25 mouse cellular contexts compared by ENCODE assay signal in the genomic region with DNA sequence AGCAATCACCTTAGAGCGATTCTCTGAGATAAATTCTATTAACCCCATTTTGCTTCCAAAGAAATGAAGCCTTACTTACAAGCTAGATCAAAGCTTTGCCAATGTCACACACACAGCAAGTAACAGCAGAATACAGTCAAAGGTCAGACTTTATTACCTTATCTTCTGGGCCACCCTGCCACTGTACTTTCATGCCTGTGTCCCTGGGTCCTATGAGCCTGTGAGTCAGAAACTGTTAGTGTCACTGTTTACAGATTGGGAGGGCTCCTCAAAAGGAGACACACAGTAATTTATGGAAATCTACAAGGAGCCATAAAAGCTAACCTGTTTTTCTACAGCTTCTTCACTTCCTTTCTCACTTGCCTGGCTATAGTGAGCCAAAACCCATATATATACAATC. TPM values are rescaled to one million over a fixed set of nuclear protein-coding genes. Genes with fewer than 3 reads are reported as not detected.
DNase-seq lines count a peak whose midpoint lies in the region; ATAC-seq lines count a peak whose summit lies in the region.
"Had no signal": no experiment of that assay in that cellular context is flagged by ENCODE, and none has a peak within 500 bp of the region (broad histone marks: within the 10 kb centered on the region; RNA-seq: fewer than 3 reads in every experiment).

No protein-coding gene starts in this region.

- no peak overlapping the region for H3K9ac ChIP-seq in intestine, embryonic 15.5 days
- H3K9ac ChIP-seq: embryonic facial prominence, embryonic 13.5 days; forebrain, embryonic 13.5 days; hindbrain, embryonic 12.5 days; hindbrain, embryonic 15.5 days had no signal

- H3K4me3 ChIP-seq in intestine, embryonic 15.5 days (replicated peaks) = no peak overlapping the region
- H3K4me3 ChIP-seq: embryonic facial prominence, embryonic 10.5 days; embryonic facial prominence, embryonic 13.5 days; erythroblast, embryonic 14.5 days; forebrain, embryonic 13.5 days; heart, embryonic 10.5 days; hindbrain, embryonic 12.5 days; hindbrain, embryonic 15.5 days had no signal

- no peaks in the 10 kb centered on the region for H3K36me3 ChIP-seq in intestine, embryonic 15.5 days
- H3K36me3 ChIP-seq: embryonic facial prominence, embryonic 10.5 days; embryonic facial prominence, embryonic 13.5 days; heart, embryonic 10.5 days; hindbrain, embryonic 12.5 days; hindbrain, embryonic 15.5 days had no signal

- WGBS in intestine, embryonic 15.5 days = 56% methylated on average over 1 of the region's 1 CpGs
- WGBS in large intestine, adult 2 months = 25% methylated on average over 1 of the region's 1 CpGs

- ATAC-seq in frontal cortex, adult (ENCODE audit: low TSS enrichment) = peak; percentile 18; the same call in 1 of the 2 replicates
- ATAC-seq in intestine, embryonic 15.5 days = peak; percentile 72
- ATAC-seq: forebrain, embryonic 13.5 days; forebrain, embryonic 16.5 days; Patski had no signal

- H3K27me3 ChIP-seq in intestine, embryonic 15.5 days (replicated peaks) = no peaks in the 10 kb centered on the region

- H3K4me2 ChIP-seq in intestine, embryonic 15.5 days (replicated peaks) = no peak overlapping the region
- H3K4me2 ChIP-seq: embryonic facial prominence, embryonic 13.5 days; forebrain, embryonic 13.5 days; hindbrain, embryonic 12.5 days; hindbrain, embryonic 15.5 days had no signal

- H3K27ac ChIP-seq in intestine, embryonic 15.5 days = peak overlapping the region; percentile 7; the same call in 1 of the 2 replicates
- H3K27ac ChIP-seq: embryonic facial prominence, embryonic 10.5 days; embryonic facial prominence, embryonic 13.5 days; forebrain, embryonic 13.5 days; heart, embryonic 10.5 days; hindbrain, embryonic 12.5 days; hindbrain, embryonic 15.5 days had no signal

- no peaks in the 10 kb centered on the region for H3K9me3 ChIP-seq in intestine, embryonic 15.5 days
- H3K9me3 ChIP-seq: embryonic facial prominence, embryonic 10.5 days; embryonic facial prominence, embryonic 13.5 days; forebrain, embryonic 13.5 days; heart, embryonic 10.5 days; hindbrain, embryonic 12.5 days; hindbrain, embryonic 15.5 days had no signal

- H3K4me1 ChIP-seq in intestine, embryonic 15.5 days (replicated peaks) = 0 out of 2 replicates have a peak, but pooled peaks cover under 1% of the 10 kb centered on the region

- DNase-seq in frontal cortex, postnatal 14 days (ENCODE audit: low spot score in 2 of 2) = no peak
- DNase-seq in large intestine, adult 2 months (ENCODE audit: low read depth, low spot score) = peak; percentile 90
- DNase-seq in MN1 (ENCODE audit: low spot score) = no peak
- DNase-seq in cerebellum, adult 11-12 months = no peak
- DNase-seq: adrenal gland, postnatal 10 days; adrenal gland, postnatal 36 days; cerebellum, adult 2 months; cerebellum, adult 9-11 months; cerebellum, postnatal 25 days; embryo, embryonic 11 days; gastrocnemius, postnatal 25 days had no signal

RNA-seq across cellular contexts. Expression of a gene that starts 4.4 kb away (rescaled TPM):
- polyA plus RNA-seq in intestine, embryonic 15.5 days (2015; fragmentation: Nextera tagmentation; extraction: Ambion mirVana) = 3.9 and 4.2 TPM in 2 replicates
- polyA plus RNA-seq in large intestine, adult 2 months (2012; rRNA removed) = 3.0 and 4.8 TPM in 2 replicates
- polyA plus RNA-seq: erythroblast, embryonic 14.5 days; forebrain, embryonic 13.5 days; forebrain, embryonic 16.5 days; heart, embryonic 14.5 days; heart, postnatal 0 days; hindbrain, embryonic 12.5 days; hindbrain, embryonic 15.5 days; Patski had no signal

RNA-seq across cellular contexts. Expression of a gene that starts 35.2 kb away (rescaled TPM):
- 0.24 and 0.25 TPM in 2 replicates for polyA plus RNA-seq in intestine, embryonic 15.5 days (2015; fragmentation: Nextera tagmentation; extraction: Ambion mirVana)
- 0.19 and 0.56 TPM in 2 replicates for polyA plus RNA-seq in large intestine, adult 2 months (2012; rRNA removed)
- polyA plus RNA-seq: erythroblast, embryonic 14.5 days; heart, embryonic 10.5 days; heart, embryonic 14.5 days; heart, postnatal 0 days; Patski had no signal

RNA-seq across cellular contexts. Expression of a gene that starts 48.1 kb away (rescaled TPM):
- polyA plus RNA-seq in intestine, embryonic 15.5 days (2015; fragmentation: Nextera tagmentation; extraction: Ambion mirVana) = 0.10 and 0.14 TPM in 2 replicates
- 0.99 and 1.0 TPM in 2 replicates for polyA plus RNA-seq in large intestine, adult 2 months (2012; rRNA removed)
- polyA plus RNA-seq: cerebellum, adult 2 months; erythroblast, embryonic 14.5 days; forebrain, embryonic 13.5 days; forebrain, embryonic 16.5 days; frontal cortex, adult 2 months; hindbrain, embryonic 12.5 days; hindbrain, embryonic 15.5 days; Patski had no signal
